Mouse (Mus musculus): Measurements from ENCODE around the gene Krtap1-4.
"Not testable (repeated sequence)": the region's sequence is repeated elsewhere in the genome, so short reads cannot be mapped to it uniquely, and the experiment has no call there.

- TF ChIP-seq GATA1 (IDR thresholded peaks at IDR 0.05; ENCODE audit: borderline replicate concordance, low read length); FLI1 (IDR thresholded peaks at IDR 0.05; ENCODE audit: low read length): not testable (repeated sequence)
Observed at GRCm38 (mm10) chr11:99597742-99598141, 14.3 kb upstream of the Krtap1-4 start, which contains the start of gene Krtap9-3.

Data from megakaryocyte, embryonic 14.5 days (primary cell).